Mouse (Mus musculus) heart, adult 18-20 months (tissue): ENCODE data around the gene Nfya. TPM values are rescaled to one million over a fixed set of nuclear protein-coding genes. Genes with fewer than 3 reads are reported as not detected.
A peak's percentile ranks its signal among the peaks of the same experiment; 100 is the strongest.

ENCODE experiments used
- DNase-seq, 2 experiments: peaks; one replicate each; pipeline ENCODE4 v3.0.0; 2021 to 2022; ENCODE audit warnings: mixed read lengths in 1 of 2
- total RNA-seq, 2 experiments: library from RNA; stranded (reverse); gene quantifications; 2 replicates each; pipeline ENCODE4 v1.2.3; 2021

The Nfya gene
- total RNA-seq, 2 experiments from 2014 or later: 18.8 to 21.7 TPM

- DNase-seq: no peak
Measured at GRCm38 (mm10) chr17:48431054-48431453, 21.3 kb upstream of the Nfya start.

GRCm38 (mm10) chr17:48430394-48430793 lies 20.7 kb upstream of the Nfya start:
- DNase-seq: peak; percentile 60 to 78

- DNase-seq: peak in 1 of 2 experiments; percentile 27
Measured at GRCm38 (mm10) chr17:48427852-48428530, 18.3 kb upstream of the Nfya start.

- DNase-seq: peak; percentile 56 to 59
Measured at GRCm38 (mm10) chr17:48426991-48427750, 17.5 kb upstream of the Nfya start.

- peak; percentile 42 to 60 for DNase-seq
Measured at GRCm38 (mm10) chr17:48425823-48426612, 16.3 kb upstream of the Nfya start.

GRCm38 (mm10) chr17:48424237-48424636 lies 14.5 kb upstream of the Nfya start:
- DNase-seq: no peak

GRCm38 (mm10) chr17:48419571-48419970 lies 9.9 kb upstream of the Nfya start:
- DNase-seq: no peak

- DNase-seq: no peak
Measured at GRCm38 (mm10) chr17:48418781-48419180, 9.1 kb upstream of the Nfya start.

GRCm38 (mm10) chr17:48418174-48418573 lies 8.5 kb upstream of the Nfya start:
- peak; percentile 36 to 41 for DNase-seq

GRCm38 (mm10) chr17:48417521-48417920 lies 7.8 kb upstream of the Nfya start:
- DNase-seq: no peak

- peak; percentile 45 to 80 for DNase-seq
Measured at GRCm38 (mm10) chr17:48416425-48417195, 6.9 kb upstream of the Nfya start.

- DNase-seq: peak in 1 of 2 experiments; percentile 27
Measured at GRCm38 (mm10) chr17:48416011-48416410, 6.3 kb upstream of the Nfya start.

GRCm38 (mm10) chr17:48411241-48411640 lies 1.5 kb upstream of the Nfya start:
- DNase-seq: no peak

GRCm38 (mm10) chr17:48410299-48410785 lies 636 bp upstream of the Nfya start:
- DNase-seq: no peak

- DNase-seq: peak; percentile 75 to 87
Measured at GRCm38 (mm10) chr17:48408526-48409291, 997 bp downstream of the Nfya start.

GRCm38 (mm10) chr17:48407910-48408525 lies 1.7 kb downstream of the Nfya start:
- no peak for DNase-seq

- no peak for DNase-seq
Measured at GRCm38 (mm10) chr17:48407154-48407553, 2.6 kb downstream of the Nfya start.

- no peak for DNase-seq
Measured at GRCm38 (mm10) chr17:48404706-48405105, 5.0 kb downstream of the Nfya start.

- DNase-seq: no peak
Measured at GRCm38 (mm10) chr17:48403848-48404247, 5.9 kb downstream of the Nfya start.

GRCm38 (mm10) chr17:48402751-48403150 lies 7.0 kb downstream of the Nfya start:
- no peak for DNase-seq

- DNase-seq: no peak
Measured at GRCm38 (mm10) chr17:48401710-48402109, 8.0 kb downstream of the Nfya start.
